Mouse (Mus musculus) heart, adult 2 months (tissue): ENCODE results near the gene Lrrc43. TPM values are rescaled to one million over a fixed set of nuclear protein-coding genes. Genes with fewer than 3 reads are reported as not detected.

Experiments used
- DNase-seq, 2 experiments: peaks; one replicate each; pipeline ENCODE4 v3.0.0; 2021
- H3K27ac ChIP-seq: fragments of 200-600 bp; 2 replicates; pipeline ENCODE4 v1.8.1; 2022
- H3K27me3 ChIP-seq: fragments of 200-500 bp; 2 replicates; pipeline ENCODE4 v1.6.1; 2012; ENCODE audit warnings: mild to moderate bottlenecking, low read length, inconsistent platforms, mixed read lengths; ENCODE audit not compliant: control insufficient read depth, insufficient read depth
- H3K36me3 ChIP-seq: fragments of 200-500 bp; 2 replicates; pipeline ENCODE4 v1.6.1; 2012; ENCODE audit warnings: low read length, inconsistent platforms; ENCODE audit not compliant: control insufficient read depth, insufficient read depth
- H3K4me1 ChIP-seq: fragments of 200-500 bp; 2 replicates; pipeline ENCODE4 v1.6.1; 2011; ENCODE audit warnings: low read length; ENCODE audit not compliant: control insufficient read depth, insufficient read depth
- H3K4me3 ChIP-seq: fragments of 200-600 bp; 2 replicates; pipeline ENCODE4 v1.8.1; 2022
- H3K79me2 ChIP-seq: fragments of 200-500 bp; replicated peaks from 2 replicates; pipeline ENCODE4 v1.6.1; 2012; ENCODE audit warnings: mild to moderate bottlenecking, inconsistent platforms, low read length, moderate library complexity, mixed read lengths; ENCODE audit not compliant: control insufficient read depth, insufficient read depth
- H3K9ac ChIP-seq: fragments of 200-500 bp; 2 replicates; pipeline ENCODE4 v1.6.1; 2012; ENCODE audit warnings: low read depth, mild to moderate bottlenecking, control low read depth, inconsistent platforms, low read length, mixed read lengths
- CTCF ChIP-seq: fragments of 200-600 bp; IDR thresholded peaks from 2 replicates; pipeline ENCODE4 v1.8.1; 2022; ENCODE audit warnings: antibody characterized with exemption, mild to moderate bottlenecking, moderate library complexity
- EP300 ChIP-seq: fragments of 200-500 bp; IDR thresholded peaks from 2 replicates; pipeline ENCODE4 v1.6.1; 2011; ENCODE audit warnings: low read depth, low read length, control low read depth; ENCODE audit not compliant: insufficient read depth
- POLR2A ChIP-seq: fragments of 200-500 bp; IDR thresholded peaks from 2 replicates; pipeline ENCODE4 v1.6.1; 2011; ENCODE audit warnings: mild to moderate bottlenecking, low read depth, low read length, control low read depth; ENCODE audit not compliant: insufficient read depth
- WGBS: fragments of 180-500 bp; shearing (Covaris S2); methylation state at CpG from one replicate; pipeline ENCODE4 v1.1.7; 2018; 5-methylcytosine and 5-hydroxymethylcytosine counted together
- intact Hi-C: fragments of 180-260 bp; cut with DNase I; formaldehyde crosslinking; loops from one replicate; pipeline ENCODE4 v1.15.1; 2025
- polyA plus RNA-seq: library from polyadenylated mRNA; depleted of rRNA; stranded (reverse); fragments of >200 nt; gene quantifications from 2 replicates; pipeline ENCODE4 v1.2.3, GENCODE M21; 2012
- total RNA-seq, 2 experiments: library from RNA; stranded (reverse); gene quantifications; 2 replicates each; pipeline ENCODE4 v1.2.3; 2021

The Lrrc43 gene
- total and polyA plus RNA-seq, 3 experiments: 0.43 TPM; not detected in 2

DNA sequence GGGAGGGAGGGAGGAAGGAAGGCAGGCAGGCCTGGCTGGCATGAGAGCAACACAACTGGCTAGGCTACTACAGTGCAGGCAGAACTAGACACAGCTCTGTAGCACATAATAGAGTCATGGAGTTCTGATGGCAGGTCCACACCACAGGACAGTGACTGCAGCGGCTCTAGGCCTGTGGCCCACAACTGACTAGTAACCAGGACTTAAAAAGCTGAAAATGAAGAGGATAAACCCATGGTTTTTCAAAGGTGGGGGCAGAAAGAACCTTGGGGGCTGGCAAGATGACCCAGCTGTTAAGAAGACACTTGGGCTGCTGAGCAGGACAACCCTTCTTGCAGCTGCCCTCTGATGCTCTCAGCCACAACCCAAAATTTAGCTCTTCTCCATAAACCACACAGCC lies 32.5 kb downstream of the Lrrc43 start:
- Histone ChIP-seq H3K9ac (no peak overlapping the region), H3K4me1 (peaks cover 5% of the 10 kb centered on the region; the same call in 1 of the 2 replicates), H3K4me3 (no peak overlapping the region), H3K36me3 (peaks cover 3% of the 10 kb centered on the region; the same call in 1 of the 2 replicates), H3K79me2 (no peaks in the 10 kb centered on the region), H3K27ac (no peak overlapping the region), H3K27me3 (no peaks in the 10 kb centered on the region)
- no peak for TF ChIP-seq CTCF
- no peak for TF ChIP-seq POLR2A
- TF ChIP-seq EP300: no peak
- intact Hi-C loops: loop anchor here (2.0 kb wide), 1 partner anchor 77 kb away; no protein-coding TSS in a partner anchor
- 75% methylated on average over 1 of the region's 1 CpGs for WGBS
- peak in 1 of 2 experiments; percentile 4 for DNase-seq

DNA sequence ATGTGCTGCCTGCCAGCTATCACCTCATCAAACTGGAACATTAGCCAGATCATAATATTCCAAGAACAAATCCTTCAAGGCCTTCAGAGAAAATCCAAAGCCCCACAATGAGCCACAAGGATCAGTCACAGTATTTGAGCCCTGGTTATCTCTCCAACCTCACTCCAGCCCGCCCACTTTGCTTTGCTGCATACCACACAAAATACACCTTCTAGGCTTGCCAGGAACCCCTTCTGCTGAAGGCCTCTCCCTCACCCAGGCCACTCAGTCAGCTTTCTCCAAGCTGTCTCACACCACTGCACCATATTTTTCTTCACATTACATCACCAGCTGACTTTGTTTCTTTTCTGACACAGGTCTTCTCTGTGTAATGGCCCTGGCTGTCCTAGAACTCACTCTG lies 33.1 kb downstream of the Lrrc43 start:
- no peaks in the 10 kb centered on the region for H3K79me2 ChIP-seq
- H3K27ac ChIP-seq: no peak overlapping the region
- H3K4me3 ChIP-seq: no peak overlapping the region
- WGBS: 74% methylated on average over 1 of the region's 1 CpGs
- peaks cover 3% of the 10 kb centered on the region; the same call in 1 of the 2 replicates for H3K36me3 ChIP-seq
- H3K27me3 ChIP-seq: no peaks in the 10 kb centered on the region
- peaks cover 5% of the 10 kb centered on the region; the same call in 1 of the 2 replicates for H3K4me1 ChIP-seq
- intact Hi-C loops: loop anchor here (2.0 kb wide), 1 partner anchor 77 kb away; no protein-coding TSS in a partner anchor
- DNase-seq: peak in 1 of 2 experiments; percentile 11
- TF ChIP-seq POLR2A: no peak
- no peak for TF ChIP-seq CTCF
- no peak for TF ChIP-seq EP300
- no peak overlapping the region for H3K9ac ChIP-seq

DNA sequence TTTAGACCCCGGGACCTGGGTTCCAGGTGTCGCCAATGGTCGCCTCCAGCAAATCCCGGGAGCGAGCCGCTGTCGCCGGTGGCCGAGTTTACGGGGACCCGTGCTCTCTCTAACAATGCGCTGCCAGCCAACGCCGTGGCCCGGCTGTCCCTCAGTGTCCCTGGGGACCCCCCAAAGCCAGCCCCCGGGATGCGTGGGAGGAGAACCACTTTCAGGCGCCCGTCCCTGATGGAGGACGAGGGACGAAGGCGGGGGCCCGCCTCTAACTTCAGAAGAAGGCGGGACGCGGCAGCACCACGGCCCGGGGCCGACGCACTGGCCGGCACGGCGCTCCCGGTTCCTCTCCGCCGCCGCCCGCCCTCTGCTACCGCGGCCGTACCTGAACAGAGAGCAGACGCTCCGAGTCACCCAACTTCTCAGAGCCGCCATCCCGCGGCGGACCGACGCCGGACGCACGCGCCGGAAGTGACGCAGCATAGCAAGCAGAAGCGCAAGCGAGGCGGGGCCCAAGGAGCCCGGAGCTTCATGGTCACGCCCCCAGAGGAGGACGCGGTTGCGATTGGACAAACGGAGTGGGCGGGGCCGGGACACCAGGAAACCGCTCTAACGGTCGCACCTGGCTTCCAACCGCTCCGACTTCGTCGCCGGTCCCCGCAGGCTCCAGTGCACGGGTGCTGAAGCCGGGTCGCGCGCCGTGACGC lies 34.7 kb downstream of the Lrrc43 start, which contains the start of gene Diablo:
Gene Diablo, minus strand, starts transcription at position 485 of the 701 bp plus-strand sequence.
- TF ChIP-seq POLR2A (peak; percentile 92), EP300 (no peak), CTCF (no peak)
- peaks cover 3% of the 10 kb centered on the region; the same call in 1 of the 2 replicates for H3K36me3 ChIP-seq
- H3K27ac ChIP-seq: peak within 1 kb of the TSS; percentile 91
- WGBS: under 1% methylated on average over 82 of the region's 82 CpGs
- no peaks in the 10 kb centered on the region for H3K79me2 ChIP-seq
- H3K9ac ChIP-seq: peak within 1 kb of the TSS; percentile 85
- peaks cover 5% of the 10 kb centered on the region; the same call in 1 of the 2 replicates for H3K4me1 ChIP-seq
- H3K27me3 ChIP-seq: no peaks in the 10 kb centered on the region
- DNase-seq: peak; percentile 98 to 99
- peak within 1 kb of the TSS; percentile 98 for H3K4me3 ChIP-seq
- intact Hi-C loops: loop anchor here (2.0 kb wide), 1 partner anchor 79 kb away; no protein-coding TSS in a partner anchor

GRCm38 (mm10) chr5:123524393-123524750 lies 35.3 kb downstream of the Lrrc43 start:
- TF ChIP-seq POLR2A (no peak), CTCF (peak; percentile 18; the same call in 1 of the 2 replicates)
- DNase-seq: no peak
- H3K4me3 ChIP-seq: peak overlapping the region; percentile 98
- no peaks in the 10 kb centered on the region for H3K79me2 ChIP-seq
- H3K4me1 ChIP-seq: peaks cover 5% of the 10 kb centered on the region; the same call in 1 of the 2 replicates
- under 1% methylated on average over 27 of the region's 27 CpGs for WGBS
- H3K9ac ChIP-seq: peak overlapping the region; percentile 43
- H3K36me3 ChIP-seq: peaks cover 3% of the 10 kb centered on the region; the same call in 1 of the 2 replicates
- no peaks in the 10 kb centered on the region for H3K27me3 ChIP-seq
- intact Hi-C loops: no loop called here
- no peak overlapping the region; the same call in 1 of the 2 replicates for H3K27ac ChIP-seq

- intact Hi-C loops: no loop called here
Measured at GRCm38 (mm10) chr5:123525281-123525680, 36.2 kb downstream of the Lrrc43 start, which contains the start of gene Gm49027. Gene Gm49027 (minus strand): TSS chr5:123525488.

More at GRCm38 (mm10) chr5:123525281-123525680, 36.2 kb downstream of the Lrrc43 start, which contains the start of gene Gm49027:
- no peak within 1 kb of the TSS; the same call in 1 of the 2 replicates for H3K27ac ChIP-seq
- H3K4me1 ChIP-seq: peaks cover 5% of the 10 kb centered on the region; the same call in 1 of the 2 replicates
- H3K9ac ChIP-seq: peak within 1 kb of the TSS; percentile 43; the same call in 1 of the 2 replicates
- H3K36me3 ChIP-seq: peaks cover 3% of the 10 kb centered on the region; the same call in 1 of the 2 replicates
- TF ChIP-seq CTCF: no peak
- no peak for TF ChIP-seq POLR2A
- TF ChIP-seq EP300: no peak
- peak; percentile 1 to 12 for DNase-seq
- WGBS: 90% methylated on average over 7 of the region's 7 CpGs
- H3K79me2 ChIP-seq: no peaks in the 10 kb centered on the region
- peak within 1 kb of the TSS; percentile 98 for H3K4me3 ChIP-seq
- H3K27me3 ChIP-seq: no peaks in the 10 kb centered on the region
